Mouse (Mus musculus) midbrain, postnatal 0 days (tissue): Measurements from ENCODE around the gene Gatb. TPM values are rescaled to one million over a fixed set of nuclear protein-coding genes. Genes with fewer than 3 reads are reported as not detected.

ENCODE experiments used
- ATAC-seq: fragments of 200-750 bp; cut with Nextera tagmentation; 2 replicates; pipeline ENCODE4 v1.8.0; 2017; ENCODE audit warnings: moderate number of reproducible peaks, mild to moderate bottlenecking, moderate TSS enrichment, moderate library complexity; ENCODE audit not compliant: low FRiP score
- DNase-seq: peaks from one replicate; pipeline ENCODE4 v3.0.0-alpha.2; 2015; ENCODE audit warnings: low spot score
- H3K27ac ChIP-seq: fragments of 300-500 bp; sonication (generic); 2 replicates; pipeline ENCODE4 v1.5.1; 2014; ENCODE audit warnings: low read depth, mild to moderate bottlenecking, low read length, mixed read lengths
- H3K27me3 ChIP-seq: fragments of 300-500 bp; sonication (generic); 2 replicates; pipeline ENCODE4 v1.6.1; 2014; ENCODE audit warnings: low read length, control low read depth, mixed read lengths; ENCODE audit not compliant: insufficient read depth
- H3K36me3 ChIP-seq: fragments of 300-500 bp; sonication (generic); 2 replicates; pipeline ENCODE4 v1.6.1; 2014; ENCODE audit warnings: low read length, control low read depth, mixed read lengths; ENCODE audit not compliant: insufficient read depth
- H3K4me1 ChIP-seq: fragments of 300-500 bp; sonication (generic); 2 replicates; pipeline ENCODE4 v1.6.1; 2014; ENCODE audit warnings: mild to moderate bottlenecking, control low read depth, antibody characterized with exemption, low read length, mixed read lengths; ENCODE audit not compliant: insufficient read depth
- H3K4me2 ChIP-seq: fragments of 300-500 bp; sonication (generic); 2 replicates; pipeline ENCODE4 v1.6.1; 2014; ENCODE audit warnings: low read depth, mild to moderate bottlenecking, low read length, mixed read lengths; ENCODE audit not compliant: poor library complexity, severe bottlenecking
- H3K4me3 ChIP-seq: fragments of 300-500 bp; sonication (generic); 2 replicates; pipeline ENCODE4 v1.5.1; 2014; ENCODE audit warnings: low read depth, mild to moderate bottlenecking, low read length, moderate library complexity
- H3K9ac ChIP-seq: fragments of 300-500 bp; sonication (generic); replicated peaks from 2 replicates; pipeline ENCODE4 v1.6.1; 2014; ENCODE audit warnings: mild to moderate bottlenecking, low read length, moderate library complexity, mixed read lengths; ENCODE audit not compliant: poor library complexity, severe bottlenecking
- H3K9me3 ChIP-seq: fragments of 300-500 bp; sonication (generic); 2 replicates; pipeline ENCODE4 v1.6.1; 2016; ENCODE audit warnings: low read length, control low read depth
- CTCF ChIP-seq: IDR thresholded peaks from 2 replicates; pipeline ENCODE4 v1.5.1; 2016; ENCODE audit warnings: antibody characterized with exemption, mild to moderate bottlenecking
- WGBS: fragments of 180-500 bp; shearing (Covaris S2); extraction: QIAGEN DNeasy Blood & Tissue Kit; methylation state at CpG from one replicate; pipeline ENCODE4 v1.1.7; 2014; 5-methylcytosine and 5-hydroxymethylcytosine counted together
- polyA plus RNA-seq: library from polyadenylated mRNA; unstranded; fragments of >200 nt; fragmentation: Nextera tagmentation; extraction: Ambion mirVana; gene quantifications from 2 replicates; pipeline ENCODE4 v1.2.1, GENCODE M21; 2015
- total RNA-seq: library from RNA; depleted of rRNA; stranded (reverse); fragments of >200 nt; gene quantifications from 2 replicates; pipeline ENCODE4 v1.2.3, GENCODE M21; 2014

Gene Gatb
- total and polyA plus RNA-seq, 2 experiments from 2014 or later: 21.7 to 36.9 TPM

- WGBS: 71% methylated on average over 3 of the region's 3 CpGs
- H3K4me3 ChIP-seq: no peak overlapping the region
- no peaks in the 10 kb centered on the region for H3K4me1 ChIP-seq
- no peaks in the 10 kb centered on the region for H3K36me3 ChIP-seq
- no peaks in the 10 kb centered on the region for H3K9me3 ChIP-seq
- no peak for ATAC-seq
- no peak for DNase-seq
- no peaks in the 10 kb centered on the region for H3K27me3 ChIP-seq
- H3K27ac ChIP-seq: no peak overlapping the region
- H3K9ac ChIP-seq: no peak overlapping the region
- H3K4me2 ChIP-seq: no peak overlapping the region
- no peak for TF ChIP-seq CTCF
Observed at GRCm38 (mm10) chr3:85677952-85678351, 104.0 kb downstream of the Gatb start.

- Histone ChIP-seq H3K4me2 (no peak overlapping the region), H3K4me1 (no peaks in the 10 kb centered on the region), H3K27ac (no peak overlapping the region), H3K27me3 (no peaks in the 10 kb centered on the region), H3K9ac (no peak overlapping the region), H3K36me3 (no peaks in the 10 kb centered on the region), H3K4me3 (no peak overlapping the region), H3K9me3 (no peaks in the 10 kb centered on the region)
- 90% methylated on average over 8 of the region's 8 CpGs for WGBS
- TF ChIP-seq CTCF: no peak
- DNase-seq (no peak), ATAC-seq (no peak)
Observed at GRCm38 (mm10) chr3:85679312-85679933, 105.5 kb downstream of the Gatb start.

- Histone ChIP-seq H3K4me1 (no peaks in the 10 kb centered on the region), H3K27ac (no peak overlapping the region), H3K4me3 (no peak overlapping the region), H3K9ac (no peak overlapping the region), H3K27me3 (no peaks in the 10 kb centered on the region), H3K36me3 (no peaks in the 10 kb centered on the region), H3K4me2 (no peak overlapping the region), H3K9me3 (no peaks in the 10 kb centered on the region)
- WGBS: 73% methylated on average over 5 of the region's 5 CpGs
- ATAC-seq: no peak
- no peak for DNase-seq
- no peak for TF ChIP-seq CTCF
Observed at GRCm38 (mm10) chr3:85679960-85680359, 106.0 kb downstream of the Gatb start.

- Histone ChIP-seq H3K9ac (no peak overlapping the region), H3K4me1 (no peaks in the 10 kb centered on the region), H3K36me3 (no peaks in the 10 kb centered on the region), H3K4me2 (no peak overlapping the region), H3K4me3 (no peak overlapping the region), H3K27ac (no peak overlapping the region), H3K27me3 (no peaks in the 10 kb centered on the region), H3K9me3 (no peaks in the 10 kb centered on the region)
- ATAC-seq (no peak), DNase-seq (no peak)
- TF ChIP-seq CTCF: no peak
- 44% methylated on average over 7 of the region's 7 CpGs for WGBS
Observed at GRCm38 (mm10) chr3:85681136-85681535, 107.2 kb downstream of the Gatb start.

- ATAC-seq: no peak
- no peak for TF ChIP-seq CTCF
- no peak for DNase-seq
- no peak overlapping the region for H3K4me3 ChIP-seq
- H3K4me1 ChIP-seq: no peaks in the 10 kb centered on the region
- no peaks in the 10 kb centered on the region for H3K9me3 ChIP-seq
- no peaks in the 10 kb centered on the region for H3K27me3 ChIP-seq
- H3K4me2 ChIP-seq: no peak overlapping the region
- whole genome bisulfite sequencing: 74% methylated on average over 5 of the region's 5 CpGs
- no peak overlapping the region for H3K27ac ChIP-seq
- no peak overlapping the region for H3K9ac ChIP-seq
- no peaks in the 10 kb centered on the region for H3K36me3 ChIP-seq
Observed at GRCm38 (mm10) chr3:85683618-85684017, 109.7 kb downstream of the Gatb start.

GRCm38 (mm10) chr3:85685271-85685670 is 111.4 kb downstream of the Gatb start:
- Histone ChIP-seq H3K4me3 (no peak overlapping the region), H3K36me3 (no peaks in the 10 kb centered on the region), H3K27ac (no peak overlapping the region), H3K9me3 (no peaks in the 10 kb centered on the region), H3K9ac (no peak overlapping the region), H3K4me2 (no peak overlapping the region), H3K4me1 (no peaks in the 10 kb centered on the region), H3K27me3 (no peaks in the 10 kb centered on the region)
- DNase-seq (no peak), ATAC-seq (no peak)
- 94% methylated on average over 8 of the region's 8 CpGs for WGBS
- no peak for TF ChIP-seq CTCF
